Mouse (Mus musculus) forebrain, embryonic 15.5 days (tissue): ENCODE measurements at regions not wholly inside any gene's neighbourhood (a gene's known extent, or its start where the extent isn't known, plus 50 kb on each side); places are given as distances from the start of the nearest gene placed in this dataset.

Source experiments
- ATAC-seq: fragments of 200-750 bp; cut with Nextera tagmentation; replicated peaks from 2 replicates; pipeline ENCODE4 v1.8.0; 2017; ENCODE audit warnings: mild to moderate bottlenecking, moderate TSS enrichment, moderate library complexity
- H3K27ac ChIP-seq: fragments of 300-500 bp; sonication (generic); replicated peaks from 2 replicates; pipeline ENCODE4 v1.5.1; 2015; ENCODE audit warnings: mild to moderate bottlenecking, inconsistent platforms
- H3K27me3 ChIP-seq: fragments of 300-500 bp; sonication (generic); 2 replicates; pipeline ENCODE4 v1.6.1; 2015; ENCODE audit warnings: inconsistent platforms
- H3K36me3 ChIP-seq: fragments of 300-500 bp; sonication (generic); 2 replicates; pipeline ENCODE4 v1.6.1; 2015; ENCODE audit warnings: mild to moderate bottlenecking, inconsistent platforms
- H3K4me1 ChIP-seq: fragments of 300-500 bp; sonication (generic); 2 replicates; pipeline ENCODE4 v1.6.1; 2015; ENCODE audit warnings: inconsistent platforms
- H3K4me2 ChIP-seq: fragments of 300-500 bp; sonication (generic); replicated peaks from 2 replicates; pipeline ENCODE4 v1.6.1; 2015; ENCODE audit warnings: mild to moderate bottlenecking, inconsistent platforms
- H3K4me3 ChIP-seq: fragments of 300-500 bp; sonication (generic); 2 replicates; pipeline ENCODE4 v1.5.1; 2015; ENCODE audit warnings: mild to moderate bottlenecking, inconsistent platforms
- H3K9ac ChIP-seq: fragments of 300-500 bp; sonication (generic); replicated peaks from 2 replicates; pipeline ENCODE4 v1.6.1; 2015; ENCODE audit warnings: mild to moderate bottlenecking, inconsistent platforms
- H3K9me3 ChIP-seq: fragments of 300-500 bp; sonication (generic); 2 replicates; pipeline ENCODE4 v1.6.1; 2016; ENCODE audit warnings: inconsistent platforms
- WGBS: fragments of 180-500 bp; shearing (Covaris S2); methylation state at CpG from one replicate; pipeline ENCODE4 v1.1.7; 2015; ENCODE audit warnings: mixed read lengths; 5-methylcytosine and 5-hydroxymethylcytosine counted together

GRCm38 (mm10) chr3:18295921-18296320 is 347.7 kb downstream of the Cypt12 start:
- no peaks in the 10 kb centered on the region for H3K36me3 ChIP-seq
- no peaks in the 10 kb centered on the region for H3K27me3 ChIP-seq
- H3K27ac ChIP-seq, result no peak overlapping the region
- 93% methylated on average over 4 of the region's 4 CpGs for WGBS
- H3K9ac ChIP-seq, result no peak overlapping the region
- no peak for ATAC-seq
- H3K9me3 ChIP-seq, result no peaks in the 10 kb centered on the region
- no peak overlapping the region for H3K4me2 ChIP-seq
- H3K4me3 ChIP-seq, result no peak overlapping the region
- no peaks in the 10 kb centered on the region for H3K4me1 ChIP-seq

GRCm38 (mm10) chr3:18298699-18299098 is 350.5 kb downstream of the Cypt12 start:
- 93% methylated on average over 3 of the region's 3 CpGs for WGBS
- no peak for ATAC-seq
- H3K27ac ChIP-seq, result no peak overlapping the region
- no peak overlapping the region for H3K4me2 ChIP-seq
- H3K36me3 ChIP-seq, result no peaks in the 10 kb centered on the region
- no peaks in the 10 kb centered on the region for H3K27me3 ChIP-seq
- H3K4me1 ChIP-seq, result no peaks in the 10 kb centered on the region
- H3K4me3 ChIP-seq, result no peak overlapping the region
- no peak overlapping the region for H3K9ac ChIP-seq
- no peaks in the 10 kb centered on the region for H3K9me3 ChIP-seq

GRCm38 (mm10) chr3:18299502-18299901 is 351.3 kb downstream of the Cypt12 start:
- ATAC-seq, result no peak
- H3K4me2 ChIP-seq, result no peak overlapping the region
- 75% methylated on average over 2 of the region's 2 CpGs for WGBS

GRCm38 (mm10) chr3:18319433-18319832 is 371.2 kb downstream of the Cypt12 start:
- Histone ChIP-seq H3K4me3 (no peak overlapping the region), H3K4me2 (no peak overlapping the region), H3K27ac (no peak overlapping the region), H3K9me3 (no peaks in the 10 kb centered on the region), H3K36me3 (no peaks in the 10 kb centered on the region), H3K9ac (no peak overlapping the region), H3K4me1 (no peaks in the 10 kb centered on the region), H3K27me3 (no peaks in the 10 kb centered on the region)
- 91% methylated on average over 2 of the region's 2 CpGs for WGBS
- no peak for ATAC-seq

More at GRCm38 (mm10) chr3:18299502-18299901, 351.3 kb downstream of the Cypt12 start:
- no peaks in the 10 kb centered on the region for H3K9me3 ChIP-seq
- H3K4me3 ChIP-seq, result no peak overlapping the region
- no peaks in the 10 kb centered on the region for H3K4me1 ChIP-seq
- no peak overlapping the region for H3K27ac ChIP-seq
- H3K9ac ChIP-seq, result no peak overlapping the region
- H3K36me3 ChIP-seq, result no peaks in the 10 kb centered on the region
- no peaks in the 10 kb centered on the region for H3K27me3 ChIP-seq

- Histone ChIP-seq H3K27me3 (no peaks in the 10 kb centered on the region), H3K9me3 (no peaks in the 10 kb centered on the region), H3K27ac (no peak overlapping the region), H3K4me3 (no peak overlapping the region), H3K36me3 (no peaks in the 10 kb centered on the region), H3K4me2 (no peak overlapping the region), H3K4me1 (no peaks in the 10 kb centered on the region), H3K9ac (no peak overlapping the region)
- ATAC-seq, result no peak
Measured at GRCm38 (mm10) chr3:18333182-18333581, 385.0 kb downstream of the Cypt12 start.

GRCm38 (mm10) chr3:18339189-18339588 is 391.0 kb downstream of the Cypt12 start:
- H3K9ac ChIP-seq, result no peak overlapping the region
- no peaks in the 10 kb centered on the region for H3K27me3 ChIP-seq
- no peaks in the 10 kb centered on the region for H3K36me3 ChIP-seq
- no peak overlapping the region for H3K4me2 ChIP-seq
- H3K27ac ChIP-seq, result no peak overlapping the region
- ATAC-seq, result no peak
- H3K4me3 ChIP-seq, result no peak overlapping the region
- H3K4me1 ChIP-seq, result no peaks in the 10 kb centered on the region
- no peaks in the 10 kb centered on the region for H3K9me3 ChIP-seq
- 75% methylated on average over 1 of the region's 1 CpGs for WGBS

GRCm38 (mm10) chr3:18341757-18342156 is 393.5 kb downstream of the Cypt12 start:
- no peak overlapping the region for H3K4me3 ChIP-seq
- 0 out of 2 replicates have a peak overlapping the region, but pooled peaks have one; percentile 9 for H3K27ac ChIP-seq
- 86% methylated on average over 8 of the region's 8 CpGs for WGBS
- H3K9me3 ChIP-seq, result no peaks in the 10 kb centered on the region
- H3K4me1 ChIP-seq, result no peaks in the 10 kb centered on the region
- H3K27me3 ChIP-seq, result no peaks in the 10 kb centered on the region
- no peak overlapping the region for H3K4me2 ChIP-seq
- no peak for ATAC-seq
- no peak overlapping the region for H3K9ac ChIP-seq
- no peaks in the 10 kb centered on the region for H3K36me3 ChIP-seq

- 49% methylated on average over 8 of the region's 8 CpGs for WGBS
- Histone ChIP-seq H3K27me3 (no peaks in the 10 kb centered on the region), H3K27ac (no peak overlapping the region), H3K4me1 (0 out of 2 replicates have a peak, but pooled peaks cover 2% of the 10 kb centered on the region), H3K36me3 (no peaks in the 10 kb centered on the region), H3K4me2 (no peak overlapping the region), H3K9ac (no peak overlapping the region), H3K4me3 (no peak overlapping the region), H3K9me3 (no peaks in the 10 kb centered on the region)
- ATAC-seq, result peak; percentile 58; the same call in 1 of the 2 replicates
Measured at GRCm38 (mm10) chr3:18378014-18379005, 430.1 kb downstream of the Cypt12 start.

GRCm38 (mm10) chr3:18421886-18422575 is 473.8 kb downstream of the Cypt12 start:
- Histone ChIP-seq H3K9me3 (no peaks in the 10 kb centered on the region), H3K27me3 (no peaks in the 10 kb centered on the region), H3K4me2 (no peak overlapping the region), H3K36me3 (no peaks in the 10 kb centered on the region), H3K4me3 (no peak overlapping the region), H3K9ac (no peak overlapping the region), H3K27ac (0 out of 2 replicates have a peak overlapping the region, but pooled peaks have one; percentile 41), H3K4me1 (no peaks in the 10 kb centered on the region)
- ATAC-seq, result no peak; the same call in 1 of the 2 replicates
- 63% methylated on average over 4 of the region's 4 CpGs for WGBS

- Histone ChIP-seq H3K27ac (no peak overlapping the region), H3K9ac (no peak overlapping the region), H3K4me2 (no peak overlapping the region), H3K4me3 (no peak overlapping the region), H3K4me1 (no peaks in the 10 kb centered on the region), H3K9me3 (no peaks in the 10 kb centered on the region), H3K36me3 (no peaks in the 10 kb centered on the region), H3K27me3 (no peaks in the 10 kb centered on the region)
- no peak for ATAC-seq
- 91% methylated on average over 1 of the region's 1 CpGs for WGBS
Measured at GRCm38 (mm10) chr3:18428908-18429307, 480.7 kb downstream of the Cypt12 start.

GRCm38 (mm10) chr3:18438845-18439244 is 490.6 kb downstream of the Cypt12 start:
- H3K4me1 ChIP-seq, result no peaks in the 10 kb centered on the region
- H3K4me2 ChIP-seq, result no peak overlapping the region
- peak overlapping the region; percentile 65 for H3K27ac ChIP-seq
- peak; percentile 85 for ATAC-seq
- no peaks in the 10 kb centered on the region for H3K36me3 ChIP-seq
- no peaks in the 10 kb centered on the region for H3K27me3 ChIP-seq
- 63% methylated on average over 5 of the region's 5 CpGs for WGBS
- H3K4me3 ChIP-seq, result no peak overlapping the region
- H3K9me3 ChIP-seq, result no peaks in the 10 kb centered on the region
- no peak overlapping the region for H3K9ac ChIP-seq
